ENCODE assay signal across 25 mouse cellular contexts in the genomic region with DNA sequence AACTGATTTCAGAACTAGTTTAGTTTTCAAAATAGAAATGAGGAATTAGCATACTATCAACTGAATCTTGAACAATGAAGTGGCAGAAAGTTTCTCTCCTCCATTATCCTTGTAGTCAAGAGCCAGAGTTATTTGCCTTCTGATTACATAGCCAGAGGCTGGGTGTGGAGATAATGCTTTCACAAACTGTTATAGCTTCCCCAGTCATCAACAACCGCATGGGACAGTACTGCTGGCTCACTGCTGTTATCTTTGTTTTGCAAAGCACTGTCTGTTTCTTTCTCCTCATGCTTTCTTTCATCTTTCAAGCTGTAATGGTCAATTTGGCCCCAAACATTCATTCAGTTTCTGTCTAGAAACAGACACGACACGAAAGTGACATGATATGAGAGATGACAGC.
"Had no signal": no experiment of that assay in that cellular context is flagged by ENCODE, and none has a peak within 500 bp of the region (broad histone marks: within the 10 kb centered on the region; RNA-seq: fewer than 3 reads in every experiment).

No protein-coding gene starts in this region.

- DNase-seq: forebrain, postnatal 0 days; gastrocnemius, postnatal 14 days; gastrocnemius, postnatal 36 days; heart, adult 11 months; heart, adult 2 months; heart, postnatal 14 days; heart, postnatal 36 days; kidney, adult 11 months; kidney, adult 2 months; kidney, adult 9 months; kidney, postnatal 14 days; kidney, postnatal 36 days; layer of hippocampus, adult 9-11 months had no signal

- H3K36me3 ChIP-seq: heart, embryonic 13.5 days; heart, embryonic 15.5 days; hindbrain, embryonic 13.5 days; hindbrain, embryonic 15.5 days; kidney, embryonic 15.5 days; limb, embryonic 10.5 days; limb, embryonic 12.5 days had no signal

- ATAC-seq: forebrain, postnatal 0 days; hindbrain, postnatal 0 days; intestine, embryonic 16.5 days had no signal

- H3K27ac ChIP-seq: heart, adult 2 months; heart, embryonic 13.5 days; heart, embryonic 15.5 days; hindbrain, embryonic 13.5 days; hindbrain, embryonic 15.5 days; hindbrain, postnatal 0 days; kidney, embryonic 15.5 days; kidney, postnatal 0 days; left cerebral cortex, adult 2 months; limb, embryonic 10.5 days; limb, embryonic 12.5 days had no signal

- H3K4me2 ChIP-seq: heart, embryonic 11.5 days; heart, embryonic 13.5 days; heart, embryonic 15.5 days; hindbrain, embryonic 13.5 days; hindbrain, embryonic 15.5 days; kidney, embryonic 15.5 days; limb, embryonic 12.5 days had no signal

- H3K9me3 ChIP-seq: heart, embryonic 13.5 days; heart, embryonic 15.5 days; hindbrain, embryonic 13.5 days; hindbrain, embryonic 15.5 days; kidney, embryonic 15.5 days; limb, embryonic 10.5 days; limb, embryonic 12.5 days had no signal

- H3K9ac ChIP-seq: forebrain, postnatal 0 days; heart, embryonic 13.5 days; heart, embryonic 15.5 days; hindbrain, embryonic 13.5 days; hindbrain, embryonic 15.5 days; kidney, embryonic 15.5 days; limb, embryonic 12.5 days had no signal

- H3K4me1 ChIP-seq: heart, embryonic 13.5 days; heart, embryonic 15.5 days; hindbrain, embryonic 13.5 days; hindbrain, embryonic 15.5 days; kidney, embryonic 15.5 days; limb, embryonic 10.5 days; limb, embryonic 12.5 days had no signal

- H3K27me3 ChIP-seq: heart, embryonic 13.5 days; heart, embryonic 15.5 days; hindbrain, embryonic 13.5 days; hindbrain, embryonic 15.5 days; kidney, embryonic 15.5 days; limb, embryonic 12.5 days had no signal

- H3K4me3 ChIP-seq: heart, adult 2 months; heart, embryonic 13.5 days; heart, embryonic 15.5 days; hindbrain, embryonic 13.5 days; hindbrain, embryonic 15.5 days; kidney, embryonic 15.5 days; left cerebral cortex, adult 2 months; limb, embryonic 10.5 days; limb, embryonic 12.5 days had no signal
